Mouse (Mus musculus): ENCODE measurements around the gene Irak1.

Gene Irak1

GRCm38 (mm10) chrX:74023188-74024049 is at the start of gene Irak1:
TSS of gene Irak1 (minus strand) at chrX:74023918.
- peak; percentile 60 for DNase-seq

GRCm38 (mm10) chrX:74070794-74071193 is 47.1 kb upstream of the Irak1 start:
- DNase-seq: no peak

GRCm38 (mm10) chrX:74067891-74068290 is 44.2 kb upstream of the Irak1 start:
- DNase-seq: peak; percentile 6

GRCm38 (mm10) chrX:74045107-74045506 is 21.4 kb upstream of the Irak1 start:
- DNase-seq: no peak

- DNase-seq: no peak
Observed at GRCm38 (mm10) chrX:74037702-74038375, 14.1 kb upstream of the Irak1 start.

GRCm38 (mm10) chrX:74030000-74030399 is 6.3 kb upstream of the Irak1 start:
- peak; percentile 38 for DNase-seq

- DNase-seq: no peak
Observed at GRCm38 (mm10) chrX:74022795-74023187, 927 bp downstream of the Irak1 start.

GRCm38 (mm10) chrX:74014597-74014996 is 9.1 kb downstream of the Irak1 start:
- no peak for DNase-seq

- no peak for DNase-seq
Observed at GRCm38 (mm10) chrX:74008063-74008462, 15.7 kb downstream of the Irak1 start.

GRCm38 (mm10) chrX:74006401-74006800 is 17.3 kb downstream of the Irak1 start:
- DNase-seq: no peak

- DNase-seq: no peak
Observed at GRCm38 (mm10) chrX:74003644-74004043, 20.1 kb downstream of the Irak1 start.

- DNase-seq: no peak
Observed at GRCm38 (mm10) chrX:74001024-74001423, 22.7 kb downstream of the Irak1 start.

- DNase-seq: peak; percentile 30
Observed at GRCm38 (mm10) chrX:73998911-73999869, 24.5 kb downstream of the Irak1 start.

GRCm38 (mm10) chrX:73977783-73978182 is 45.9 kb downstream of the Irak1 start:
- no peak for DNase-seq

GRCm38 (mm10) chrX:73976283-73976682 is 47.4 kb downstream of the Irak1 start:
- DNase-seq: no peak

GRCm38 (mm10) chrX:73972774-73973173 is 50.9 kb downstream of the Irak1 start:
- DNase-seq: no peak

GRCm38 (mm10) chrX:73970781-73971180 is 52.9 kb downstream of the Irak1 start:
- no peak for DNase-seq

- DNase-seq: no peak
Observed at GRCm38 (mm10) chrX:73969729-73970128, 54.0 kb downstream of the Irak1 start.

- no peak for DNase-seq
Observed at GRCm38 (mm10) chrX:73969167-73969566, 54.6 kb downstream of the Irak1 start.

GRCm38 (mm10) chrX:73967177-73968075 is 56.3 kb downstream of the Irak1 start:
- DNase-seq: peak; percentile 92

- DNase-seq: peak; percentile 90
Observed at GRCm38 (mm10) chrX:73966248-73967176, 57.2 kb downstream of the Irak1 start, which contains the start of gene Hcfc1. TSS of gene Hcfc1 (minus strand) at chrX:73966357.
